Mouse (Mus musculus) midbrain, embryonic 13.5 days (tissue): ENCODE data around the gene Srl. TPM values are rescaled to one million over a fixed set of nuclear protein-coding genes. Genes with fewer than 3 reads are reported as not detected.

Source experiments
- ATAC-seq: fragments of 200-750 bp; cut with Nextera tagmentation; 2 replicates; pipeline ENCODE4 v1.8.0; 2017; ENCODE audit warnings: mild to moderate bottlenecking, moderate TSS enrichment, moderate library complexity
- H3K27ac ChIP-seq: fragments of 300-500 bp; sonication (generic); 2 replicates; pipeline ENCODE4 v1.5.1; 2015; ENCODE audit warnings: inconsistent platforms, mild to moderate bottlenecking, moderate library complexity
- H3K27me3 ChIP-seq: fragments of 300-500 bp; sonication (generic); 2 replicates; pipeline ENCODE4 v1.6.1; 2015; ENCODE audit warnings: mild to moderate bottlenecking, inconsistent platforms
- H3K36me3 ChIP-seq: fragments of 300-500 bp; sonication (generic); 2 replicates; pipeline ENCODE4 v1.6.1; 2015; ENCODE audit warnings: mild to moderate bottlenecking, inconsistent platforms
- H3K4me1 ChIP-seq: fragments of 300-500 bp; sonication (generic); replicated peaks from 2 replicates; pipeline ENCODE4 v1.6.1; 2015; ENCODE audit warnings: inconsistent platforms
- H3K4me2 ChIP-seq: fragments of 300-500 bp; sonication (generic); replicated peaks from 2 replicates; pipeline ENCODE4 v1.6.1; 2015; ENCODE audit warnings: moderate library complexity, mild to moderate bottlenecking, inconsistent platforms
- H3K4me3 ChIP-seq: fragments of 300-500 bp; sonication (generic); replicated peaks from 2 replicates; pipeline ENCODE4 v1.5.1; 2015; ENCODE audit warnings: mild to moderate bottlenecking, inconsistent platforms
- H3K9ac ChIP-seq: fragments of 300-500 bp; sonication (generic); replicated peaks from 2 replicates; pipeline ENCODE4 v1.6.1; 2015; ENCODE audit warnings: mild to moderate bottlenecking, inconsistent platforms
- H3K9me3 ChIP-seq: fragments of 300-500 bp; sonication (generic); 2 replicates; pipeline ENCODE4 v1.6.1; 2016; ENCODE audit warnings: mild to moderate bottlenecking, inconsistent platforms
- WGBS: fragments of 180-500 bp; shearing (Covaris S2); methylation state at CpG from one replicate; pipeline ENCODE4 v1.1.7; 2015; 5-methylcytosine and 5-hydroxymethylcytosine counted together
- polyA plus RNA-seq: library from polyadenylated mRNA; unstranded; fragments of >200 nt; fragmentation: Nextera tagmentation; extraction: Ambion mirVana; gene quantifications from 2 replicates; pipeline ENCODE4 v1.2.1, GENCODE M21; 2015

The Srl gene
- polyA plus RNA-seq, 1 experiment from 2014 or later, result 21.6 TPM

DNA sequence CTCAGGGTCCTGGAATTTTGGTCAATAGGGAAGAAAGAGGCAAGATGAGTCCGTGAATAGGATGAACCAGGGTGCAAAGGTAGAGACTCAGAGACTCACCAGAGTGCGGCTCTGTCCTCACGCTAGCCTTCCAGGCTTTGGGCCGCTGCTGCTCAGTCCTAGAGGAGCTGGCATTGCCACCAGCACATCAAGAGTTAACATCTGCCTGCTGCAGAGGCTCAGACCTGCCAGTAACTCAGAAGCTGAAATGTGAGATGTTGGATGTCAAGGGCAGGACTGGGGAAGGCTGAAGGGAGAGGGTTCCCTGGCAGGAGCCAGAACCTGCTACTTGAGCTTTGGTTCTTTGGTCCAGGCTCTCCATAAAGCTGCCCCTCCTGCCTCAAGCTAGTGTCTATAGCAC is 29.1 kb upstream of the Srl start:
- no peak overlapping the region for H3K4me2 ChIP-seq
- no peaks in the 10 kb centered on the region for H3K27me3 ChIP-seq
- no peak for ATAC-seq
- H3K27ac ChIP-seq, result no peak overlapping the region
- no peaks in the 10 kb centered on the region for H3K36me3 ChIP-seq
- H3K4me1 ChIP-seq, result peaks cover 4% of the 10 kb centered on the region; the same call in 1 of the 2 replicates
- no peaks in the 10 kb centered on the region for H3K9me3 ChIP-seq
- no peak overlapping the region for H3K4me3 ChIP-seq
- 61% methylated on average over 4 of the region's 4 CpGs for WGBS
- 0 out of 2 replicates have a peak overlapping the region, but pooled peaks have one; percentile 36 for H3K9ac ChIP-seq

DNA sequence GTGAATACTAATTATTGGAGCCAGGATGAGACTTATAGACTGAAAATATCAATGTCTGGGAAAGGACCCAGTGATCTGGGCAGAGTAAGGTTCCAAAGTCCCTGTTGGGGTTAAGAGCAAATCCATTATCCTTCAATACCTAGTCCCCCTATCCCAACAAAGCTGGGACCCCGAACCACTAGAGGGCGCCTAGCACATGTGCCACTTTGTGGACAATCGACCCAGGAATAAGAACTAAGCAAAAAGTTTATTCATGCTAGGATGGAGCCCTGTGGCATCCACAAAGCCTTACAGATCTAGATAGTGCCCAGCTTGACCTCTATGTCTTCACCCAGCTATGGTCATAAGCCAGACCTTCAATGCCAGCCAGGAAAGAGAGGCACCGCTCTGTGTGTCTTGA is 26.3 kb upstream of the Srl start:
- H3K27me3 ChIP-seq, result no peaks in the 10 kb centered on the region
- H3K9me3 ChIP-seq, result no peaks in the 10 kb centered on the region
- H3K4me2 ChIP-seq, result no peak overlapping the region
- H3K4me1 ChIP-seq, result peaks cover 4% of the 10 kb centered on the region; the same call in 1 of the 2 replicates
- H3K4me3 ChIP-seq, result no peak overlapping the region
- no peak overlapping the region for H3K9ac ChIP-seq
- ATAC-seq, result peak; percentile 45; the same call in 1 of the 2 replicates
- 18% methylated on average over 4 of the region's 4 CpGs for WGBS
- no peak overlapping the region for H3K27ac ChIP-seq
- H3K36me3 ChIP-seq, result no peaks in the 10 kb centered on the region

DNA sequence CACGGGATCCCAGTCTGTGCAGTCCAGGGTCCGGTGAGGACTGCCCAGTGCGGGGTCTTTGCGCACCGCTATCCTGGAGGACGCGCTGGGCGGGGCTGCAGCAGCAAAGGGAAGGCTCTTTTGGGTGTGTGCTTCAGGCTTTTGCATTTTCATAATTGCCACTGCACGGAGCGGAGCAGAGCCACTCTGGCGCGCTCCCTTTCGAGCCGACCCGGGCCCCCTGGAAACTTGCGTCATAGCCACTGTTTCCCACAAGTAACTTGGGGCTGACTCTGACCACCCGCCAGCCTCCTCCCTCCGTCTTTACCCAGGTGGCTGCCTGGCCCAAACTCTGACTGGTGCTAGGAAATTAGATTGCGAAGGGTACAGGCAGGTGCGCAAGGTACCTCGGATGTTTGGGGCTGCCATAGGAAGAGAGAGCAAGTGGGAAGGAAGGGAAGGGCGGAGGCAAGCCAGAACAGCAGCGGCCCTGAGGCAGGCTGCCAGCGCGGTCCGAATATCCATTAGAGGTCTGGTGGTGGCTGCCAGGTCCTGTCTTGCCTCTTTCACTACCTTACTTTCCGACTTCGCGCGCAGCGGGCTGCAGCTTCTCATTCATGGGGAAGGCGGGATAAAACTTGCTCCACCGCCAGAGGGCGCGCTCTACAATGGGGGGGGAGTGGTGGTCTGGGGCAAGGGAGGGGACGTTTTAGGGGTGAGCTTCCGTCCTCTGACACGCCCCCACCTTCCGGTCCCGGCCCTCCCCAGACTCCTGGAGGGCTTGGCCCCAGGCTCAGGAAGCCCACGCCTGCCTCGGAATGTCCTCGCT is 18.7 kb upstream of the Srl start:
- Histone ChIP-seq H3K4me2 (peak overlapping the region; percentile 87), H3K36me3 (no peaks in the 10 kb centered on the region), H3K9me3 (no peaks in the 10 kb centered on the region), H3K4me3 (peak overlapping the region; percentile 71), H3K27me3 (0 out of 2 replicates have a peak, but pooled peaks cover 3% of the 10 kb centered on the region), H3K4me1 (peaks cover 20% of the 10 kb centered on the region), H3K9ac (peak overlapping the region; percentile 87), H3K27ac (peak overlapping the region; percentile 94)
- 2% methylated on average over 43 of the region's 43 CpGs for WGBS
- ATAC-seq, result peak; percentile 48

DNA sequence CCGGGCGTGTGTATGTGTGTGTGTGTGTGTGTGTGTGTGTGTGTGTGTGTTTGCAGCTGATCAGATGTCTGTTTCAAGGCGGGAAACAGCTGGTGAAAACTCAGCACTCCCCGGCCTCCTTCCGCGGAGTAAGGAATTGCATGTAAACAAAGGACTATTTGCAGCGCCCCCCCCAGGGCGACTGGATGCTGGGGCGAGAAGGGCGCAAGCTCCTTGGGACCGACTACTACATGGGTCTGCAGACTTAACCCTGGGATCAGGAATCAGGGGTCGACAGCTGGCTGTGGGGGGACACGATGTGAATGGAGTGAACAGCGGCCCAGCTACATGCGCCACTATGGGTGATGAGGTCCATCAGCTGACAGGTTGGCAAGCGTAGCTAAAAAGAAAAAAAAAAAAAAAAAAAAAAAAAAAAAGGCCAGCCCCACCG is 18.1 kb upstream of the Srl start, which contains the start of gene Tfap4:
Gene Tfap4 (minus strand): TSS at position 140 of the 430 bp plus-strand sequence.
- Histone ChIP-seq H3K4me3 (peak within 1 kb of the TSS; percentile 71), H3K4me2 (peak within 1 kb of the TSS; percentile 87), H3K36me3 (no peaks in the 10 kb centered on the region), H3K27ac (peak within 1 kb of the TSS; percentile 94), H3K9me3 (no peaks in the 10 kb centered on the region), H3K9ac (peak within 1 kb of the TSS; percentile 87), H3K27me3 (0 out of 2 replicates have a peak, but pooled peaks cover 3% of the 10 kb centered on the region), H3K4me1 (peaks cover 20% of the 10 kb centered on the region)
- WGBS, result 0% methylated on average over 17 of the region's 17 CpGs
- peak; percentile 46 for ATAC-seq

DNA sequence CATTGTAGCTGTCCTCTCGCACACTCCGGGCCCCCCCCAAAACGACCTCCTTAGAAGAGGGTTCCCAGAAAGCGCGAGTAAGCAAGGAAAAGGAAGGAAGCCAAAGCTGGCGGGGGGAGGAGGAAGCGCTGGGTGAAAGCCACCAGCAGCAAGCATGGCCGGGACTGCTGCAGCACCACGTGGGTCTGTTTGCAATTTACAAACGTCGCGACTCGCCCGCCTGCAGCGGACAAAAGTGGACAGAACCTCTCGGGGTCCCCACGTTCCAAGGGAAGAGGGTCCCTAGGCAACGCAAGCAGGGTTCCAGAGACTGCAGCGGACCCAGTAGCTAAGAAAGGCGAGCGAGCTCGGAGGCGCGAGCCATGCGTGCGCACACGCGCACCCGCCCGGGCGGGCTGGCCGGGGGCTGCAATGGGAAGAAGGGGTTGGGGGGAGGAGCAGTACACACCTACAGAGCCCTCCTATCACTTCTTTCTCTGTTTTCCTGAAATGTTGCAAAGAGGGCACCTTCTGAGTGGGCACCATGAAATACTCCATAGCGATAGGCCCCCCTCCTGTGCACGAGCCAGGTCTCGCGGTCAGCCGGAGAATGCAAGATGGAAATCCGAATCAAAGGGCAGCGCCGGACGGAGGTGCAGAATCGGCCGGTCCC is 17.5 kb upstream of the Srl start:
- H3K9ac ChIP-seq, result peak overlapping the region; percentile 87
- no peaks in the 10 kb centered on the region for H3K36me3 ChIP-seq
- H3K4me1 ChIP-seq, result peaks cover 20% of the 10 kb centered on the region
- WGBS, result 0% methylated on average over 43 of the region's 43 CpGs
- peak; percentile 44 for ATAC-seq
- no peaks in the 10 kb centered on the region for H3K9me3 ChIP-seq
- H3K4me3 ChIP-seq, result peak overlapping the region; percentile 71
- peak overlapping the region; percentile 87 for H3K4me2 ChIP-seq
- 0 out of 2 replicates have a peak, but pooled peaks cover 3% of the 10 kb centered on the region for H3K27me3 ChIP-seq
- H3K27ac ChIP-seq, result peak overlapping the region; percentile 94

DNA sequence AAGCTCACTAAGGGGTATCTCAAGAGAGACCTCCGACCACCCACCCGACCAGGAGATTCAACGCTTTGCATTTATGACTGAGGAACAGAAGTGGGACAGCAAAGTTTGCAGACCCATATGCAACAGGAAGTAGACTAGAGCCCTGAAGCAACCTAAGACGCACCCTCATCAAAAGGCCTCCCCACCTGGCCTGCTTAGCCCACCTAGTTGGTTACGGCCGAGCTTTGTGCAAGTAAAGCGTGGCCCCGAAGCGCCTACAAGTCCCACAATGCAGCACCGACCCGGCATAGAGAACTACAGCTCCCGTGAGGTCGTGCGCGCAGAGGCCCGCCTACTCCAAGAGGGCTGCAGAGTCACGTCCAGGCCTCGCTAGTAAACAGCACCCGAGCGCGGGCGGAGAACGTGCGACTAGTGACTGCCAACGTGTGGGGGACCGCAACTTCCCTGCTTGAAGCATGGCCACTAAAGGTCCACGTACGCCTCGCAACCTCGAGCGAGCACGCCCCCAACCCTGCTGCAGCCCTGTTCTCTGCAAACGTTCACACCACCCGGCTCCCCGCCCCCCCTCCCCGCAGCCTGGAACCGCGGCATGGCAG is 16.9 kb upstream of the Srl start:
- Histone ChIP-seq H3K27ac (peak overlapping the region; percentile 94), H3K4me1 (peaks cover 22% of the 10 kb centered on the region), H3K27me3 (0 out of 2 replicates have a peak, but pooled peaks cover 3% of the 10 kb centered on the region), H3K9ac (peak overlapping the region; percentile 87), H3K4me3 (peak overlapping the region; percentile 71), H3K9me3 (no peaks in the 10 kb centered on the region), H3K36me3 (no peaks in the 10 kb centered on the region), H3K4me2 (peak overlapping the region; percentile 87)
- WGBS, result under 1% methylated on average over 38 of the region's 38 CpGs
- peak; percentile 93 for ATAC-seq

DNA sequence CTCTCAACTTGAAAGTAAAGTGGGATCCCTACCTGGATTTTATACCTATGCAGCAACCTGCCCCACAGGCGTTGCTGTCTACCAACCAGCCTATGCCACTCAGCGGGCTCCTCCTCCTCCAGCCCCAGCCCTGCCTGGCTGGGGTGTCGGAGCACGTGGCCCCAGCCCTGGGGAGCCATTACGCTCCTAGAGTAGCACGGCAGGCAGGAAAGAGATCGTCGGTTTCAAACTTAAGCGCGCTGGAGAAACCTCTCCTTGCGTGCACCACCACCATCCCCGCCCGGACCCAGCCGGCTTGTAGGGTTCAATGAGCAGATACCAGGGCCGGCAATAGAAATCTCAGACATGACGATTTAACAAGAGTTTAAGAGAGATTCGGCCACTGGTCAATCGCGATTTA is 16.3 kb upstream of the Srl start:
- peak overlapping the region; percentile 87 for H3K4me2 ChIP-seq
- no peaks in the 10 kb centered on the region for H3K36me3 ChIP-seq
- H3K9me3 ChIP-seq, result no peaks in the 10 kb centered on the region
- ATAC-seq, result peak; percentile 43
- under 1% methylated on average over 19 of the region's 19 CpGs for WGBS
- 0 out of 2 replicates have a peak, but pooled peaks cover 3% of the 10 kb centered on the region for H3K27me3 ChIP-seq
- H3K4me1 ChIP-seq, result peaks cover 26% of the 10 kb centered on the region
- peak overlapping the region; percentile 71 for H3K4me3 ChIP-seq
- H3K27ac ChIP-seq, result peak overlapping the region; percentile 94
- H3K9ac ChIP-seq, result peak overlapping the region; percentile 87

DNA sequence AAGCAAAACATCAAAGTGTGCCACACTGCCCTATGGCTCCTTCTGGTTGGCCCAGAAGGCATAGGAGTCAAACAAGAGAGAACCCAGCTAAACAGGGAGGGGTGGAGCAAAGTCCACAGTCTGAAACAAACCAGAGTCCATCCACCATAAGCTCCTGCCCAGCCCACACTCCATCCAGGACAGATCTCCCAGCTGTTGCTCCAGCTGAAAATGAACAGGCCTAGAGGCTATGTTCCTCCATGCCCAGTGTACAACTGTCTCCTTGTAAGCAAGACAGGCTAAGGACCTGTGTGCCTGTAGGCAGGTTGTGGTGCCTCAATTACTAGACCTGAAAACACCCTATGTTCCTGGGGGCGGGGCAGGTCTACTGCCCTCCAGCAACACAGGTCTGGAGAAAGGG is 15.5 kb upstream of the Srl start:
- no peaks in the 10 kb centered on the region for H3K9me3 ChIP-seq
- peaks cover 31% of the 10 kb centered on the region for H3K4me1 ChIP-seq
- ATAC-seq, result no peak
- 95% methylated on average over 1 of the region's 1 CpGs for WGBS
- peak overlapping the region; percentile 87 for H3K4me2 ChIP-seq
- no peak overlapping the region for H3K27ac ChIP-seq
- 0 out of 2 replicates have a peak, but pooled peaks cover 3% of the 10 kb centered on the region for H3K27me3 ChIP-seq
- no peaks in the 10 kb centered on the region for H3K36me3 ChIP-seq
- H3K4me3 ChIP-seq, result peak overlapping the region; percentile 71
- H3K9ac ChIP-seq, result peak overlapping the region; percentile 42; the same call in 1 of the 2 replicates

DNA sequence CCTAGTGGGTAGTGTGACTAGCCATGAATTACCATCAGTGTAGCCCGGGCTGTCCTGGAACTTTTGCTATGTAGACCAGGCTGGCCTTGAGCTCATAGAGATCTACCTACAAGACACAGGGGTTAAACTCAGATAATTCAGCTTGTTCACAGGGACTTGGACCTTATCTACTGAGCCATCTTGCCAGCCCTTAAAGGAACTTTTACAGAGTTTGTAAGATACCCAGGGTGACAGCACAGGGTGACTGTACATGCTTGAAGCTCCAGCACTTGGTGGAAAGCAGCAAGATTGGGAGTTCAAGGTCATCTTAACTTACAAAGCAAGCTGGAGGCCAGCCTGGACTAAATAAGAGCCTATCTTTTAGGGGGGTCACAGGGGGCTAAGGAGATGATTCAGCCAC is 13.9 kb upstream of the Srl start:
- no peaks in the 10 kb centered on the region for H3K27me3 ChIP-seq
- ATAC-seq, result no peak
- no peak overlapping the region for H3K4me2 ChIP-seq
- peaks cover 31% of the 10 kb centered on the region for H3K4me1 ChIP-seq
- H3K36me3 ChIP-seq, result peaks cover 5% of the 10 kb centered on the region; the same call in 1 of the 2 replicates
- H3K4me3 ChIP-seq, result no peak overlapping the region
- 100% methylated on average over 1 of the region's 1 CpGs for WGBS
- no peak overlapping the region for H3K27ac ChIP-seq
- no peak overlapping the region for H3K9ac ChIP-seq
- no peaks in the 10 kb centered on the region for H3K9me3 ChIP-seq

DNA sequence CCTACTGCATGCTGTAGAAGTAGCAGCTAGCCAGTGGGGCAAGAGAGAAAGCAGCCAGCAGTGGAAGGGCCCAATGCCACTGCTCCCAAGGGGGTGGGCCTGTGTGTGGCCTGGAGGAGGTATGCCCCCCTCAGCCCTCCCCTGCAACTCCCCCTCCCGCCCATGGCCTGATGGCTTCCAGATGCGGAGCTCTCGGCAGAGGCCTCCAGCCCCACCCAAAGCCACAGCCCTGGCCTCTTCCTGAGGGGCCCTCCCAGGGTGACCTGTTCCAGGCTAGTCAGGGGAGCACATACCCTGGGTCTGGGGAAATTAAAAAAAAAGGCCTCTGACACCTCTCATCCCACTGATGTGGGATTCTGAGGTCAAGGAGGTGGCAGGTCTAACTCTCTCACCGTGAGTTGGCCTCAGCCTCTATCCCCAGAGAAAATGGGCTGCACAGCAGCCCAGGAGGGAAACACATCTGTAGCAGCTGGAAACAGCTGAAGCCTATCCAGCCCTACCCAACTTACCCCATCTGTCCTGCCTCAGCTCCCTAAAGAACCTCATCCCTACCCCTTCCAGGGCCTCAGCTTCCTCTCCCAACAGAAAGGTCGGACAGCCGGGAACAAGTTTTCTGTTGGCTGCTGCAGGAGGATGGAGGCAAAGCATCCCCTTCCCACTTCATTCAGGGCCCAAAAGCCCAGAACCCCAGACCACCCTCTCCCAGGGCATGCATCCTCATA is 11.4 kb upstream of the Srl start:
- Histone ChIP-seq H3K9ac (peak overlapping the region; percentile 39; the same call in 1 of the 2 replicates), H3K4me1 (peaks cover 26% of the 10 kb centered on the region), H3K4me2 (no peak overlapping the region), H3K27ac (no peak overlapping the region), H3K4me3 (no peak overlapping the region), H3K9me3 (no peaks in the 10 kb centered on the region), H3K36me3 (peaks cover 22% of the 10 kb centered on the region), H3K27me3 (no peaks in the 10 kb centered on the region)
- 64% methylated on average over 6 of the region's 6 CpGs for WGBS
- ATAC-seq, result no peak

DNA sequence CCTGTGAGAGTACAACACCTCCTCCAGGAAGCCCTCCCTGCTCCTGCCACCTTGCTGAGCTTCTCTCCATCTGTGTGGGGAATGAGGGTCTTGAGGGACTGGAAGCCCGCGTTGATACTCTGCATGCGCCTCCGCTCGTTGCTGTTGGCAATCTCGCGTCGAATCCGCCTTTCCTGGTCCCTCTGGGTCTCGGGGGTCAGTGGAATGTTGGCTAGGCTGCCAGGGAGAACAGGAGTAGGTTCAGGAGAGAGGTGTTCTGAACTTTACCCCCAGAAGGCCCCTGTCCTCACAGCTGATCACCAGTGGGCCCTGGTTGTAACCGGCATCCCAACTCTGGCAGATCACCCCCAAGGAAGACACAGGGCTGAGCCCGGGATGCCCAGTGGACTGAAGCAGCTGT is 10.3 kb upstream of the Srl start:
- no peak overlapping the region for H3K4me3 ChIP-seq
- ATAC-seq, result no peak
- no peak overlapping the region for H3K27ac ChIP-seq
- no peak overlapping the region for H3K4me2 ChIP-seq
- peaks cover 30% of the 10 kb centered on the region for H3K36me3 ChIP-seq
- no peaks in the 10 kb centered on the region for H3K9me3 ChIP-seq
- no peak overlapping the region for H3K9ac ChIP-seq
- H3K4me1 ChIP-seq, result peaks cover 15% of the 10 kb centered on the region
- 93% methylated on average over 12 of the region's 12 CpGs for WGBS
- H3K27me3 ChIP-seq, result no peaks in the 10 kb centered on the region
